Mouse (Mus musculus) lung, embryonic 15.5 days (tissue): ENCODE measurements around the gene Cdan1. TPM values are rescaled to one million over a fixed set of nuclear protein-coding genes. Genes with fewer than 3 reads are reported as not detected.

Experiments
- ATAC-seq: fragments of 200-750 bp; cut with Nextera tagmentation; 2 replicates; pipeline ENCODE4 v1.8.0; 2017; ENCODE audit warnings: moderate number of reproducible peaks, borderline replicate concordance; ENCODE audit not compliant: low FRiP score, low TSS enrichment; ENCODE audit errors: extremely low read depth
- H3K27ac ChIP-seq: fragments of 300-500 bp; sonication (generic); 2 replicates; pipeline ENCODE4 v1.5.1; 2015; ENCODE audit warnings: moderate library complexity, mild to moderate bottlenecking, inconsistent platforms
- H3K27me3 ChIP-seq: fragments of 300-500 bp; sonication (generic); 2 replicates; pipeline ENCODE4 v1.6.1; 2015; ENCODE audit warnings: inconsistent platforms
- H3K36me3 ChIP-seq: fragments of 300-500 bp; sonication (generic); 2 replicates; pipeline ENCODE4 v1.6.1; 2015; ENCODE audit warnings: inconsistent platforms
- H3K4me1 ChIP-seq: fragments of 300-500 bp; sonication (generic); 2 replicates; pipeline ENCODE4 v1.6.1; 2015; ENCODE audit warnings: inconsistent platforms
- H3K4me2 ChIP-seq: fragments of 300-500 bp; sonication (generic); 2 replicates; pipeline ENCODE4 v1.6.1; 2015; ENCODE audit warnings: inconsistent platforms, mild to moderate bottlenecking, moderate library complexity
- H3K4me3 ChIP-seq: fragments of 300-500 bp; sonication (generic); 2 replicates; pipeline ENCODE4 v1.5.1; 2015; ENCODE audit warnings: mild to moderate bottlenecking, inconsistent platforms
- H3K9ac ChIP-seq: fragments of 300-500 bp; sonication (generic); 2 replicates; pipeline ENCODE4 v1.6.1; 2015; ENCODE audit warnings: inconsistent platforms
- H3K9me3 ChIP-seq: fragments of 300-500 bp; sonication (generic); 2 replicates; pipeline ENCODE4 v1.6.1; 2016; ENCODE audit warnings: inconsistent platforms
- WGBS: fragments of 180-500 bp; shearing (Covaris S2); methylation state at CpG from one replicate; pipeline ENCODE4 v1.1.7; 2015; 5-methylcytosine and 5-hydroxymethylcytosine counted together
- polyA plus RNA-seq: library from polyadenylated mRNA; unstranded; fragments of >200 nt; fragmentation: Nextera tagmentation; extraction: Ambion mirVana; gene quantifications from 2 replicates; pipeline ENCODE4 v1.2.1, GENCODE M21; 2015

Gene Cdan1
- polyA plus RNA-seq, 1 experiment from 2014 or later = 7.1 TPM

DNA sequence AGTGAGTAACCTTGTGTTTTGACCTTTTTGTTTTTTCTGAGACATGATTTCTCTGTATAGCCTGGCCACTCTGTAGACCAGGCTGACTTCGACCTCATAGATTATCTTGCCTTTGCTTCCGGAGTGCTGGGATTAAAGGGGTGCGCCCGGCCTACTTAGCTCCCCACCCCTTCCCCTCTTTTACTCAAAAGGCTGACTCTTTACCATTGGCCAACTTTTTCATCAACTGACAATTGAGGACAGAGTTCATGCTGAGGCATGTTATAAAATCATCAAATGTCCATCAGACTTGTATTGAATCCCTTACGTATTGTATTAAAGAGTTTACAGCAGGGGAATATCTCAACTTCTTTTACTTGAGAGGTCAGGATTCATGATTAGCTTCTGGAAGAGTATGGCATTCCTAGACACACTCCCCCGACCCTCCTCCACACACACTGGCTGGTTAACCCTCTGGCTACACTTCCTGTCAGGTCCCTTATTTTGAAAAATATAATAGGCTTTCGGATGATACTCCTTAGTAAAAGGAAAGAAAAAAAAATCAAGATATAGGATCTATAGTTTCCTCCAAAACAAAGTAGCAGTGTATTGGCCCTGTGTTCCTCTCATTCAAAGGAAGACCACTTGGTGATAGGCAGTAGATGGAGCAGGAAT lies 117.9 kb downstream of the Cdan1 start:
- peak overlapping the region; percentile 97 for H3K4me3 ChIP-seq
- no peaks in the 10 kb centered on the region for H3K9me3 ChIP-seq
- no peaks in the 10 kb centered on the region for H3K27me3 ChIP-seq
- peaks cover 27% of the 10 kb centered on the region for H3K4me1 ChIP-seq
- peak overlapping the region; percentile 97 for H3K9ac ChIP-seq
- H3K36me3 ChIP-seq = peaks cover 18% of the 10 kb centered on the region
- peak; percentile 6; the same call in 1 of the 2 replicates for ATAC-seq
- H3K27ac ChIP-seq = peak overlapping the region; percentile 97
- peak overlapping the region; percentile 91 for H3K4me2 ChIP-seq
- WGBS = 45% methylated on average over 7 of the region's 7 CpGs

DNA sequence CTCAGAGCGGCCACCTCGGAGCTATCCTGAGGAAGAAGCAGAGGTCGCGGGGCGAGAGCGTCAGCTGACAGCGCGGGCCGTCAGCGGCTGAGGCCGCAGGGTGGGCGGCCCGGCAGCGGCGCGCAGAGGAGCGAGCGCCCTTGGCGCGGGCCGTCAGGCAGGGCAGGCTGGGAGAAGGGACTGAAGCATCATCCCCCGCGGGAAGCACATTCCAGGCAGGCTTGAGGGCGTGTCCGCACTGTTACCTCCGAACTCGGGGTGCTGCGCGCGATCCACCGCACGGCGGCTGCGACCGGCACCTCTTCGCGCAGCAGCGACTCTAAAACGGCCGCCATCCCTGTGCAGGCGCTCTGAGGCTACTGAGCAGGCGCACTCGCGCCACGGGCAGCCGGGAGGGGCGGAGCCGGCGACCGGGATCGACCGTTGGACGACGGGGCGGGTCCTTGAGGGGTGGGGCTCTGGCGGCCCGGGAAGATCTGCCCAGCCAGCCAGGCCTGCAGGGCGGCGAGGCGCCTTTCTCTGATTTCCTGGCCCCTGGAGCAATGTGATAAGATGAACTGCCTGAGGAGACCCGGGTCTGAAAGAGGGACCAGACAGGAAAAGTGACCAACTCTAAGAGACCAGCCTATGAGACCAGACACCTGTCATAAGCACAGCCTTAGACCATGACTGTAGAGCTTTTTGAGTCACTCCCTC lies 118.6 kb downstream of the Cdan1 start:
- Histone ChIP-seq H3K9ac (peak overlapping the region; percentile 97), H3K4me1 (peaks cover 27% of the 10 kb centered on the region), H3K4me3 (peak overlapping the region; percentile 97), H3K27me3 (no peaks in the 10 kb centered on the region), H3K9me3 (no peaks in the 10 kb centered on the region), H3K36me3 (peaks cover 24% of the 10 kb centered on the region), H3K27ac (peak overlapping the region; percentile 97), H3K4me2 (peak overlapping the region; percentile 91)
- ATAC-seq = peak; percentile 97
- WGBS = under 1% methylated on average over 61 of the region's 61 CpGs

DNA sequence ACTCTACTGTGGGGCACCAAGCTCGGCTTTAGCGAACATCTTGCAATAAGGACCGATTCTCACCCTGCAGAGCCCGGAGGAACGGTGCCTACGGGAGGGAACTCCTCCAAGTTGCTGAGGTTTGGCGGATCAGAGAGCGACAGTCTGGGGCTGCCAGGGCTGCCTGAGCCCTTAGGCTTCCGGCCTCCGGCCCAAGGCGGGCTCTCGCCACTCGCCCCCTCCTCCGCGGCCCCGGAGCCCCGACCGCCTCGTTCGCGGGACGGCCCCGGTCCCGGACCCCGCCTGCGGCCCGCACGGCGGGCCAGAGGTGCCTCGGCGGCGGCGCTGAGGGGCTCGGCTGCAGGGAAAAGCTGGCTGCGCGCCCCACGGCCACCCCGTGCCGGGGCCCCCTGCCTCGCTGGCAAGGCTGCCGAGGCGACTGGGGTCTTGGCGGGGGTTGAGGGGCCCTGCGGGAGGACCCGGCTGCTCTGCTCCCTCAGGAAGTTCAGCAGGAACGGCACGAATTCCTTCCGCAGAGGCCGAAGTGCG lies 119.2 kb downstream of the Cdan1 start:
- Histone ChIP-seq H3K9me3 (no peaks in the 10 kb centered on the region), H3K27me3 (no peaks in the 10 kb centered on the region), H3K4me1 (peaks cover 27% of the 10 kb centered on the region), H3K27ac (peak overlapping the region; percentile 97), H3K4me3 (peak overlapping the region; percentile 97), H3K9ac (peak overlapping the region; percentile 97), H3K4me2 (peak overlapping the region; percentile 91), H3K36me3 (peaks cover 31% of the 10 kb centered on the region)
- ATAC-seq = peak; percentile 61
- WGBS = under 1% methylated on average over 50 of the region's 50 CpGs

DNA sequence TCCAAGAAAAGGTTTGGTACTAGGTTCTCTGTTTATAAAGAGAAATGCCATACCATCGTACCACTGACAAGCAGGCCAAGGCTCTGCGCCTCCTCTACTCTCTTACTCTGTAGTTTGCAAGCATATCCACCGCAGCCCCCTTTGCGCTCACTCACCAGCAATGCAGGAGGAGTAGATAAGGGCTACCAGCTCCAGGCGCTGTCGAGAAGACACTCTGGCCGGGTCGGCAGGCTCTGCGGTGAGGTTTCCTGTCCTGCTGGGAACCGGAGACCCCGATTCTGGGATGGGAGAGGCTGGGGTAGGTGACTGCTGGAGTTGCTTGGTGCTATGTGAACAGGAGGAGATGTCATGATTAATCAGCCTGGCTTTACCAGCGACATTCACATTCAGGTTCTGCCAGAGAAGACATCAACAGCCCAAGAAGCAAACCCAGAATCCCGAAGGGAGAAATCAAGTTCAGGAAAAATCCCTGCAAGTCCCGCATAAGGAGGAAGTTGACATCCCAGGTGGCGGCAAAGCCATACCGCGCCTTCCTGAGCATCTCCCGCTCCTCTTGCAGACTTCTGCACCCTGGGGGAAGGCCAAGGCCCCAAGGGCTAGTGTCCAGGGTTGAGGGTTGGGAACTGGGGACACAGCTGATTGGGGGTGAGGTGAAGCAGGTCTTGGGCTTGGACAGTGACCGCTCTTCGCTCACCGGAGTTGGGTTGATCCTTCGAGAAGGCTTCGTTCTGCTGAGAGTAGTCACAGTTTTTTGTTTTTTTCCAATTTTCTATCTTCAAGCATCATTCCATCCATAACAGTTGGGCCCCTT lies 119.9 kb downstream of the Cdan1 start:
- no peak for ATAC-seq
- H3K4me3 ChIP-seq = peak overlapping the region; percentile 97
- peak overlapping the region; percentile 91 for H3K4me2 ChIP-seq
- H3K27me3 ChIP-seq = no peaks in the 10 kb centered on the region
- no peaks in the 10 kb centered on the region for H3K9me3 ChIP-seq
- 0 out of 2 replicates have a peak overlapping the region, but pooled peaks have one; percentile 97 for H3K27ac ChIP-seq
- 3% methylated on average over 23 of the region's 23 CpGs for WGBS
- peaks cover 37% of the 10 kb centered on the region for H3K36me3 ChIP-seq
- H3K9ac ChIP-seq = peak overlapping the region; percentile 97
- H3K4me1 ChIP-seq = peaks cover 27% of the 10 kb centered on the region

DNA sequence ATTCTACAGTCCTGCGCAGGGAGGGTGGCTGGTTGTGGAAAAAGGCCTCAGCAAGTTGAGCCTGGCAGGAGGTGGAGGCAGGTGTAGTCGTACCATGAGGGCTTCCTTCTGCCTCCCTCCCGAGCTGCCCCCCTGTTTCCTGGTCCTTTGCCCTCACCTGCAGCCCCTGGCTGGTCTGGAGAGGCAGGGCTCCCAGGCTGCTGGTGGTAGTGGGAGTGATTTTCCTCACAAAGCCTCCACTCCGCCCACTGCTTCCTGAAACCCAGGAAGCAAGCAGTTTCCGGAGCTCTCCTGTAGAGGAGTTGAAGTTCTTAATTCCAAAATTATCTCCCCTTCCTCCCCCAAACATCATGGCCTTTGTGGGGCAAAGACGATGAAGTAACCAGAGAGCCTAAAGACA lies 125.8 kb downstream of the Cdan1 start:
- no peak overlapping the region for H3K9ac ChIP-seq
- no peak overlapping the region for H3K27ac ChIP-seq
- no peaks in the 10 kb centered on the region for H3K9me3 ChIP-seq
- H3K4me3 ChIP-seq = no peak overlapping the region
- no peak for ATAC-seq
- peaks cover 92% of the 10 kb centered on the region for H3K36me3 ChIP-seq
- H3K4me1 ChIP-seq = peaks cover 9% of the 10 kb centered on the region
- no peak overlapping the region for H3K4me2 ChIP-seq
- WGBS = 75% methylated on average over 6 of the region's 6 CpGs
- H3K27me3 ChIP-seq = no peaks in the 10 kb centered on the region

DNA sequence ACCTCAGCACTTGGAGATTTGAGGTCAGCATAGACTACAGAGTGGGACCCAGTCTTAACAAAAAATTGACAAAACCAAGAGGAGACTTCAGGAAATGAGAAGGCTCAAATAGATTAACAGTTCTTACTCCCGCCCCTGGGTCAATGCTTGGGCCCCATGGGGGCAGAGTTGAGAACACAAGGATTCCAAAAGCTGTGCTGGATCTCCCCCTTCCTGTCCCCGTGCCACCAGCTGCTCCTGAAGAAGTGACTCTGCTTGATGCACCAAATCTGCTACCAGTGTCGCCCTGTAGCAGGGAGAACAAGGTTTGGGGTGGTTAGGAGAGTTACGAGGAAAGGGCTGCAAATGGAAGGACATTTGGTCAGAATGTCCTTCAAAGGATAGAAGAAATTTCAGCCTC lies 126.3 kb downstream of the Cdan1 start:
- H3K4me3 ChIP-seq = no peak overlapping the region
- ATAC-seq = no peak
- H3K9me3 ChIP-seq = no peaks in the 10 kb centered on the region
- WGBS = 62% methylated on average over 4 of the region's 4 CpGs
- H3K4me1 ChIP-seq = peaks cover 3% of the 10 kb centered on the region
- H3K27ac ChIP-seq = no peak overlapping the region
- H3K36me3 ChIP-seq = peaks cover 96% of the 10 kb centered on the region
- no peak overlapping the region for H3K9ac ChIP-seq
- H3K4me2 ChIP-seq = no peak overlapping the region
- no peaks in the 10 kb centered on the region for H3K27me3 ChIP-seq

DNA sequence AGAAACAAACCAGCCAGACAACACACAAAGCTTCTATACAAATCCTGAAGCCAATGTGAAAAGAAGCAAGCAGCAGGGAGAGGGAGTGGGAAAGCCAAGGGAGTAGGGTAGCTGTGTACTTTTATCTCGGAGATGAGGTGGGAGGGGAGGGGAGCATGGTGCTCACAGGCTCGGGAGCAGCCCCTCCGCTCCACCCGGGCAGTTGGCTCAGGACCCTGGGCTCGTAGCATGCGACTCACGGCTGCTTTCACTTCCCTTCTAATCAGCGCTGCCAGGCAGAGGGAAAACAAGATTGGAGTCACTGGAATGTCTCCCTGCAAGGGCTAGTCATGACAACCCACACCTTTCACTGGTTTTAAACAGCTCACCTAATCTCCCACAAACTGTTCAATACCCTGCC lies 127.4 kb downstream of the Cdan1 start:
- no peak overlapping the region for H3K9ac ChIP-seq
- no peak overlapping the region for H3K27ac ChIP-seq
- H3K36me3 ChIP-seq = peaks cover 96% of the 10 kb centered on the region
- H3K9me3 ChIP-seq = no peaks in the 10 kb centered on the region
- 71% methylated on average over 8 of the region's 8 CpGs for WGBS
- H3K4me1 ChIP-seq = no peaks in the 10 kb centered on the region
- H3K27me3 ChIP-seq = no peaks in the 10 kb centered on the region
- H3K4me2 ChIP-seq = no peak overlapping the region
- no peak overlapping the region for H3K4me3 ChIP-seq
- ATAC-seq = no peak

DNA sequence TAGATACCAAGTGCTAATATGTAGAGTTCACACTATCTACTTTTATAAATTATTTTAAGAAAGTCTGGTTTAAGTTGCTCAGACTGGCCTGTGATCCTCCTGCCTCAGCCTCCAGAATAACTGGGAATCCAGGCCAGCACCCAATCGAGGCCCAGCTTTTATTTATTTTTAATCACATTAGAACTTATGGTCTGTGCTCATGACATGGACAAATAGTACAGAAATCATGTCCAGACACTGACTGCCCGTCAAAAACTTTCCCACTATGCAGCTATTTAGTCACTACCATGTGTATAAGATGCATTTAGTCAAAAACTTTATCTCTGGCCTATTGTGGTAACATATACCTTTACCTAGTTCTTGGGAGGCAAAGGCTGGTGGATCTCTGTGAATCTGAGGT lies 128.0 kb downstream of the Cdan1 start:
- 87% methylated on average over 2 of the region's 2 CpGs for WGBS
- Histone ChIP-seq H3K27me3 (no peaks in the 10 kb centered on the region), H3K9me3 (no peaks in the 10 kb centered on the region), H3K9ac (no peak overlapping the region), H3K27ac (no peak overlapping the region), H3K4me2 (no peak overlapping the region), H3K4me1 (no peaks in the 10 kb centered on the region), H3K4me3 (no peak overlapping the region), H3K36me3 (peaks cover 96% of the 10 kb centered on the region)
- no peak for ATAC-seq

DNA sequence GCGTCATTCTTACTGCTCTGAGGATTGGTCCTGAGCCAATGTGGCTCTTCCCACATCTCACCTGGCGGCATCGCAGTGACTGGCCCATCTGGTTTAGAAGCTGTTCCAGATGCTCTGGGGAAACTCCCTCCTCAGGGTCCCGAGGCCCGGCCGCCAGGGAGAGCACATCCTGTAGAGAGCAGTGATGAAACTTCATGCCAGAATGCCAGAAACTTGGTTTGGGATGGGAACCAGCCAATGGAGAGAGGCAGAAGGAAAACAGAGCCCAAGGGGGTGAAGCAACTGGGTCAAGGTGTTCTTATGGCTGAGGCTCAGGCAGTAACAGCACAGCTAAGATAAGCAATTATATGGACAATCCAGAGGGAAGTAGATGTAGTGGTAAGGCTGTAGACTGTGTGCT lies 129.1 kb downstream of the Cdan1 start:
- Histone ChIP-seq H3K9ac (no peak overlapping the region), H3K27ac (no peak overlapping the region), H3K9me3 (no peaks in the 10 kb centered on the region), H3K4me3 (no peak overlapping the region), H3K4me2 (no peak overlapping the region), H3K4me1 (no peaks in the 10 kb centered on the region), H3K36me3 (peaks cover 94% of the 10 kb centered on the region), H3K27me3 (no peaks in the 10 kb centered on the region)
- ATAC-seq = no peak
- 87% methylated on average over 6 of the region's 6 CpGs for WGBS

DNA sequence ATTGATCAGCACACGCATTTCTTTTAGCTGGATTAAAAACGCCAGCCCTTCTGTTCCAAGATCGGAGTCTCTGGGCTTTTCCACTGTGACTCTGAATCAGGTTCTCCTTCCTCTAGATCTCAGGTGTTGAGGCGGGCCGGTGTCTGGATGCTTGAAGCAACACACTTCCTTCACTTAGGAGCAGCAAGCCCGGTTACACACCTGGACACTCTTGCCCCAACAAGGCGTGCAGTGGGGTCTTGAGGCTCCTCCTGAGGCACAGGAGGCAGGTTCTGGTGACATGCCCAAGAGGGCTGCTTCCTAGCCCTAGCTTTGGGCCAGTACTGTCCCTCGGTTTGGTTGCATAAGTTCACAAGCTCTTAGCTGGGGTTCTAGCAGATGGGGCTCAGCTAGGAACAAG lies 131.4 kb downstream of the Cdan1 start:
- Histone ChIP-seq H3K27me3 (no peaks in the 10 kb centered on the region), H3K27ac (no peak overlapping the region), H3K4me1 (no peaks in the 10 kb centered on the region), H3K9me3 (no peaks in the 10 kb centered on the region), H3K36me3 (peaks cover 94% of the 10 kb centered on the region), H3K4me3 (no peak overlapping the region), H3K4me2 (no peak overlapping the region), H3K9ac (no peak overlapping the region)
- 93% methylated on average over 8 of the region's 8 CpGs for WGBS
- ATAC-seq = no peak

DNA sequence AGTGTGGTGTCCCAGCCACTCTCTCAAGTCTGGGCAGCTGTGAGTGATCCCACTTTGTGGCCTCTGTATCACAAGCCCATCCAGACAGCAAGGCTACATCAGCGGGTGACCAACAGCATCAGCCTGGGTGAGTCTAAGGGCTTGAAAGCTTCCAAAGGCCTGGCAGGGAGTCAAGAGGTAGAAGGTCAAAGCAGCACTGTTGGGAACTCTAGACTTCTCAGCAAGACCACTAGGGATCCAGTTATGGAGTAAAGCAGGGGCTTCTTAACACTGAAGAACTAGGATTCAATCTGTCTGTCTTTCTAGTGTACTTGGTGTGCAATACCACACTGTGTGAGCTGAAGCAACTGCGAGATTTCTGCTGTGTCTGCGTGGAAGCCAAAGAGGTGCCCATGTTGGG lies 136.5 kb downstream of the Cdan1 start:
- Histone ChIP-seq H3K9me3 (no peaks in the 10 kb centered on the region), H3K4me2 (no peak overlapping the region), H3K27me3 (no peaks in the 10 kb centered on the region), H3K36me3 (peaks cover 66% of the 10 kb centered on the region), H3K27ac (no peak overlapping the region), H3K4me3 (no peak overlapping the region), H3K9ac (no peak overlapping the region), H3K4me1 (no peaks in the 10 kb centered on the region)
- WGBS = 88% methylated on average over 3 of the region's 3 CpGs
- no peak for ATAC-seq

DNA sequence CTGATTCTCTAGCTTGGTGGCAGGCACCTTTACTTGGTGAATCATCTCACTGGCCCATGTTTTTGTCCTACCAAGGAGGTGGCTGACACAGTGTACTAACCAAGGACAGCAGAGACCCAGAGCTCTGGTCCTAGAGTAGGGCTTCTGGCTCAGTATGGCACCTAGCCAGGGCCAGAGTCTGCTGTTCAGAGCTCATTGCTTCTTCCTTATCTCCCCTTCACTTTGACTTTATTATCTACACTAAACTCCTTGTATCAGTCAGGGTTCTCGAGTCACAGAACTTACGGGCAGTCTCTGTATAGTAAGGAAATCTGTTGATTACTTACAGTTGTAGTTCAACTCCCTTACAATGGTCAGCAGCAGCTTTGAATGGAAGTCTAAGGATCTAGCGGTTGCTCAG lies 139.0 kb downstream of the Cdan1 start:
- Histone ChIP-seq H3K36me3 (peaks cover 44% of the 10 kb centered on the region), H3K4me1 (no peaks in the 10 kb centered on the region), H3K27ac (no peak overlapping the region), H3K9me3 (no peaks in the 10 kb centered on the region), H3K9ac (no peak overlapping the region), H3K4me3 (no peak overlapping the region), H3K27me3 (no peaks in the 10 kb centered on the region), H3K4me2 (no peak overlapping the region)
- no peak for ATAC-seq
- 81% methylated on average over 3 of the region's 3 CpGs for WGBS
